Mouse (Mus musculus) C2C12 (cell line): ENCODE data around the gene Fer1l5.

ENCODE experiments used
- CEBPB ChIP-seq: IDR thresholded peaks from one replicate; pipeline ENCODE4 v1.6.1; 2011; ENCODE audit warnings: low read depth, mild to moderate bottlenecking, control low read depth, moderate library complexity
- CTCF ChIP-seq: IDR thresholded peaks from one replicate; pipeline ENCODE4 v1.5.1; 2011; ENCODE audit not compliant: control insufficient read depth, insufficient read depth, insufficient read length
- FOSL1 ChIP-seq: IDR thresholded peaks from one replicate; pipeline ENCODE4 v1.8.0; 2011; ENCODE audit warnings: mild to moderate bottlenecking, low read length; ENCODE audit not compliant: poor library complexity, insufficient read depth, severe bottlenecking
- MAX ChIP-seq: IDR thresholded peaks from one replicate; pipeline ENCODE4 v1.6.1; 2011; ENCODE audit warnings: mild to moderate bottlenecking, control low read depth
- MYOG ChIP-seq: IDR thresholded peaks from one replicate; pipeline ENCODE4 v1.6.1; 2011; ENCODE audit not compliant: control insufficient read depth, insufficient read length; ENCODE audit errors: extremely low read depth
- USF1 ChIP-seq: IDR thresholded peaks from one replicate; pipeline ENCODE4 v1.6.1; 2011; ENCODE audit warnings: low read depth, mild to moderate bottlenecking, control low read depth, moderate library complexity

DNA sequence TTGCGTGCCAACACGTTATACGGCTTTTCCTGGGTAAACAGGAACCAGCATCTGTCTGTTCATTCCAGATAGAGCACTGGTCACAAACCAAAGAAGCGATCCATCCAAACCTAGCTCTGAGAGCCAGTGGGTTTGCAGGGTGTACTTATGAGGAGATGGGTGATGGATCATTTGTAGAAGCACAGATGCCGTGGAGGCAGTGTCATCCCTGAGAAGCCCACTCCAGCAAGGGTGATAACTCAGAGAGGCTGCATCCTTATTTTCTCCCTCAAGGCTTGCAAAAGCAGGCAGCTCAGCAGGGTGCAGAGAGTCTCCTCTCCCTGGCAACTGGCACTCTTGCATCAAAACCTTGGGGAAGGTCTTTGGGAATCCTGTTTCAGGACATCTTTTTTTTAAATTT lies 86.1 kb downstream of the Fer1l5 start:
- TF ChIP-seq CTCF = no peak
- no peak for TF ChIP-seq CEBPB
- TF ChIP-seq USF1 = no peak
- TF ChIP-seq MYOG = no peak
- no peak for TF ChIP-seq MAX
- no peak for TF ChIP-seq FOSL1
